Mouse (Mus musculus): ENCODE data around the gene Lifr. TPM values are rescaled to one million over a fixed set of nuclear protein-coding genes. Genes with fewer than 3 reads are reported as not detected.

Lifr gene
- total RNA-seq, 2 experiments from 2014 or later: 0.24 to 0.56 TPM

GRCm38 (mm10) chr15:7119930-7120512 is 29.6 kb downstream of the Lifr start:
- ATAC-seq (replicated peaks; ENCODE audit: low FRiP score, low TSS enrichment, poor library complexity, severe bottlenecking): no peak

GRCm38 (mm10) chr15:7123781-7124450 is 33.5 kb downstream of the Lifr start:
- no peak for ATAC-seq (replicated peaks; ENCODE audit: low FRiP score, low TSS enrichment, poor library complexity, severe bottlenecking)

GRCm38 (mm10) chr15:7126171-7126570 is 35.8 kb downstream of the Lifr start:
- ATAC-seq (replicated peaks; ENCODE audit: low FRiP score, low TSS enrichment, poor library complexity, severe bottlenecking): no peak

GRCm38 (mm10) chr15:7128627-7129126 is 38.3 kb downstream of the Lifr start:
- no peak for ATAC-seq (replicated peaks; ENCODE audit: low FRiP score, low TSS enrichment, poor library complexity, severe bottlenecking)

GRCm38 (mm10) chr15:7129127-7129943 is 38.9 kb downstream of the Lifr start:
- peak; percentile 45; the same call in 1 of the 2 replicates for ATAC-seq (replicated peaks; ENCODE audit: low FRiP score, low TSS enrichment, poor library complexity, severe bottlenecking)

GRCm38 (mm10) chr15:7129944-7130287 is 39.5 kb downstream of the Lifr start:
- no peak for ATAC-seq (replicated peaks; ENCODE audit: low FRiP score, low TSS enrichment, poor library complexity, severe bottlenecking)

- ATAC-seq (replicated peaks; ENCODE audit: low FRiP score, low TSS enrichment, poor library complexity, severe bottlenecking): no peak
Observed at GRCm38 (mm10) chr15:7130691-7131225, 40.3 kb downstream of the Lifr start.

- ATAC-seq (replicated peaks; ENCODE audit: low FRiP score, low TSS enrichment, poor library complexity, severe bottlenecking): peak; percentile 55; the same call in 1 of the 2 replicates
Observed at GRCm38 (mm10) chr15:7132741-7133140, 42.3 kb downstream of the Lifr start.

- ATAC-seq (replicated peaks; ENCODE audit: low FRiP score, low TSS enrichment, poor library complexity, severe bottlenecking): peak; percentile 67
Observed at GRCm38 (mm10) chr15:7134454-7135052, 44.1 kb downstream of the Lifr start.

- ATAC-seq (replicated peaks; ENCODE audit: low FRiP score, low TSS enrichment, poor library complexity, severe bottlenecking): no peak
Observed at GRCm38 (mm10) chr15:7135982-7136562, 45.7 kb downstream of the Lifr start.

- no peak for ATAC-seq (replicated peaks; ENCODE audit: low FRiP score, low TSS enrichment, poor library complexity, severe bottlenecking)
Observed at GRCm38 (mm10) chr15:7136912-7137311, 46.5 kb downstream of the Lifr start.

- no peak for ATAC-seq (replicated peaks; ENCODE audit: low FRiP score, low TSS enrichment, poor library complexity, severe bottlenecking)
Observed at GRCm38 (mm10) chr15:7137607-7138006, 47.2 kb downstream of the Lifr start.

GRCm38 (mm10) chr15:7138471-7138870 is 48.1 kb downstream of the Lifr start:
- no peak for ATAC-seq (replicated peaks; ENCODE audit: low FRiP score, low TSS enrichment, poor library complexity, severe bottlenecking)

- ATAC-seq (replicated peaks; ENCODE audit: low FRiP score, low TSS enrichment, poor library complexity, severe bottlenecking): no peak
Observed at GRCm38 (mm10) chr15:7140322-7140721, 49.9 kb downstream of the Lifr start.

GRCm38 (mm10) chr15:7141246-7141645 is 50.8 kb downstream of the Lifr start:
- ATAC-seq (replicated peaks; ENCODE audit: low FRiP score, low TSS enrichment, poor library complexity, severe bottlenecking): no peak

GRCm38 (mm10) chr15:7143689-7144170 is 53.3 kb downstream of the Lifr start:
- no peak for ATAC-seq (replicated peaks; ENCODE audit: low FRiP score, low TSS enrichment, poor library complexity, severe bottlenecking)

- ATAC-seq (replicated peaks; ENCODE audit: low FRiP score, low TSS enrichment, poor library complexity, severe bottlenecking): no peak
Observed at GRCm38 (mm10) chr15:7144542-7144941, 54.1 kb downstream of the Lifr start.

GRCm38 (mm10) chr15:7144942-7145341 is 54.5 kb downstream of the Lifr start:
- ATAC-seq (replicated peaks; ENCODE audit: low FRiP score, low TSS enrichment, poor library complexity, severe bottlenecking): no peak

- no peak for ATAC-seq (replicated peaks; ENCODE audit: low FRiP score, low TSS enrichment, poor library complexity, severe bottlenecking)
Observed at GRCm38 (mm10) chr15:7145555-7145954, 55.1 kb downstream of the Lifr start.

All from megakaryocyte-erythroid progenitor cell, adult 5-6 weeks (primary cell).